ENCODE assay signal across 16 mouse cellular contexts in genomic region chr1:161983451-161983850, GRCm38 (mm10). TPM values are rescaled to one million over a fixed set of nuclear protein-coding genes. Genes with fewer than 3 reads are reported as not detected.
A peak's percentile ranks its signal among the peaks of the same experiment; 100 is the strongest.
DNase-seq lines count a peak whose midpoint lies in the region; ATAC-seq and TF ChIP-seq lines count a peak whose summit lies in the region.
"Had no signal": no experiment of that assay in that cellular context is flagged by ENCODE, and none has a peak within 500 bp of the region (broad histone marks: within the 10 kb centered on the region; RNA-seq: fewer than 3 reads in every experiment).

No protein-coding gene starts in this region.

- no peak overlapping the region for H3K4me3 ChIP-seq in hindbrain, embryonic 10.5 days
- H3K4me3 ChIP-seq in hindbrain, postnatal 0 days (ENCODE audit: low read length), result no peak overlapping the region
- H3K4me3 ChIP-seq in brown adipose tissue, adult 24 weeks (ENCODE audit: insufficient read depth, low read depth, low read length), result no peak overlapping the region
- H3K4me3 ChIP-seq in embryonic facial prominence, embryonic 14.5 days (ENCODE audit: low read depth, low read length), result no peak overlapping the region
- H3K4me3 ChIP-seq in limb, embryonic 10.5 days, result 0 out of 2 replicates have a peak overlapping the region, but pooled peaks have one; percentile 17
- H3K4me3 ChIP-seq in forebrain, embryonic 11.5 days (ENCODE audit: low read depth, low read length), result no peak overlapping the region
- H3K4me3 ChIP-seq: forebrain, embryonic 10.5 days had no signal

- no peak for DNase-seq in hindbrain, embryonic 10.5 days (ENCODE audit: low spot score)
- no peak for DNase-seq in hindbrain, postnatal 0 days (ENCODE audit: low spot score)
- no peak for DNase-seq in embryonic facial prominence, embryonic 14.5 days (ENCODE audit: low spot score)
- DNase-seq in limb, embryonic 10.5 days (ENCODE audit: low spot score), result peak; percentile 49
- no peak for DNase-seq in forebrain, embryonic 11.5 days (ENCODE audit: low spot score)
- DNase-seq in lung, postnatal 10 days, result no peak
- DNase-seq: adrenal gland, adult 8-10 months; kidney, adult 18-20 months; lung, embryonic 14.5 days had no signal

- 0 out of 2 replicates have a peak overlapping the region, but pooled peaks have one; percentile 46 for H3K27ac ChIP-seq in hindbrain, embryonic 10.5 days
- no peak overlapping the region for H3K27ac ChIP-seq in hindbrain, postnatal 0 days
- H3K27ac ChIP-seq in brown adipose tissue, adult 24 weeks (replicated peaks; ENCODE audit: low read depth, low read length), result peak overlapping the region; percentile 54; the same call in 1 of the 2 replicates
- peak overlapping the region; percentile 19 for H3K27ac ChIP-seq in embryonic facial prominence, embryonic 14.5 days (replicated peaks; ENCODE audit: low read depth, low read length)
- H3K27ac ChIP-seq in limb, embryonic 10.5 days, result peak overlapping the region; percentile 93
- no peak overlapping the region for H3K27ac ChIP-seq in forebrain, embryonic 11.5 days (ENCODE audit: low read depth, low read length)
- H3K27ac ChIP-seq: forebrain, embryonic 10.5 days had no signal

- H3K36me3 ChIP-seq in hindbrain, embryonic 10.5 days, result no peaks in the 10 kb centered on the region
- no peaks in the 10 kb centered on the region for H3K36me3 ChIP-seq in hindbrain, postnatal 0 days (ENCODE audit: insufficient read depth, low read length)
- H3K36me3 ChIP-seq in embryonic facial prominence, embryonic 14.5 days (ENCODE audit: control insufficient read depth, insufficient read depth, low read length), result no peaks in the 10 kb centered on the region
- H3K36me3 ChIP-seq in limb, embryonic 10.5 days, result no peaks in the 10 kb centered on the region
- H3K36me3 ChIP-seq in forebrain, embryonic 11.5 days (ENCODE audit: control insufficient read depth, insufficient read depth, low read length), result no peaks in the 10 kb centered on the region
- H3K36me3 ChIP-seq: forebrain, embryonic 10.5 days had no signal

- H3K4me1 ChIP-seq in hindbrain, embryonic 10.5 days (replicated peaks), result peaks cover 12% of the 10 kb centered on the region
- H3K4me1 ChIP-seq in hindbrain, postnatal 0 days (ENCODE audit: insufficient read depth, low read length), result no peaks in the 10 kb centered on the region
- no peaks in the 10 kb centered on the region for H3K4me1 ChIP-seq in brown adipose tissue, adult 24 weeks (ENCODE audit: control insufficient read depth, insufficient read depth, insufficient read length, low read length)
- H3K4me1 ChIP-seq in embryonic facial prominence, embryonic 14.5 days (ENCODE audit: control insufficient read depth, insufficient read depth, low read length), result peaks cover 32% of the 10 kb centered on the region
- peaks cover 57% of the 10 kb centered on the region for H3K4me1 ChIP-seq in limb, embryonic 10.5 days
- no peaks in the 10 kb centered on the region for H3K4me1 ChIP-seq in forebrain, embryonic 11.5 days (replicated peaks; ENCODE audit: control insufficient read depth, insufficient read depth, low read length)

- ATAC-seq in hindbrain, postnatal 0 days, result no peak
- no peak for ATAC-seq in embryonic facial prominence, embryonic 14.5 days (ENCODE audit: low read depth)
- no peak for ATAC-seq in forebrain, embryonic 11.5 days (replicated peaks; ENCODE audit: low FRiP score)
- ATAC-seq: Patski had no signal

- no peak overlapping the region for H3K4me2 ChIP-seq in hindbrain, postnatal 0 days (ENCODE audit: low read depth, low read length)
- no peak overlapping the region for H3K4me2 ChIP-seq in embryonic facial prominence, embryonic 14.5 days (ENCODE audit: low read depth, low read length)
- H3K4me2 ChIP-seq in forebrain, embryonic 11.5 days (ENCODE audit: low read depth, low read length, severe bottlenecking), result no peak overlapping the region
- H3K4me2 ChIP-seq: lung, embryonic 14.5 days had no signal

- no peak for TF ChIP-seq CTCF in hindbrain, postnatal 0 days (IDR thresholded peaks at IDR 0.05; ENCODE audit: low read depth)

- no peaks in the 10 kb centered on the region for H3K9me3 ChIP-seq in hindbrain, embryonic 10.5 days
- H3K9me3 ChIP-seq in hindbrain, postnatal 0 days (ENCODE audit: low read length), result no peaks in the 10 kb centered on the region
- H3K9me3 ChIP-seq in embryonic facial prominence, embryonic 14.5 days (ENCODE audit: control insufficient read depth, low read length), result no peaks in the 10 kb centered on the region
- H3K9me3 ChIP-seq in limb, embryonic 10.5 days (replicated peaks), result no peaks in the 10 kb centered on the region
- no peaks in the 10 kb centered on the region for H3K9me3 ChIP-seq in forebrain, embryonic 11.5 days (ENCODE audit: control insufficient read depth, low read length)
- H3K9me3 ChIP-seq: forebrain, embryonic 10.5 days had no signal

- H3K27me3 ChIP-seq in hindbrain, embryonic 10.5 days (ENCODE audit: insufficient read depth, poor library complexity, severe bottlenecking), result no peaks in the 10 kb centered on the region
- no peaks in the 10 kb centered on the region for H3K27me3 ChIP-seq in hindbrain, postnatal 0 days (ENCODE audit: insufficient read depth, low read length)
- H3K27me3 ChIP-seq in embryonic facial prominence, embryonic 14.5 days (replicated peaks; ENCODE audit: control insufficient read depth, insufficient read depth, low read length), result no peaks in the 10 kb centered on the region
- H3K27me3 ChIP-seq in limb, embryonic 10.5 days (ENCODE audit: low read depth, poor library complexity, severe bottlenecking), result no peaks in the 10 kb centered on the region
- no peaks in the 10 kb centered on the region for H3K27me3 ChIP-seq in forebrain, embryonic 11.5 days (ENCODE audit: control insufficient read depth, insufficient read depth, low read length)
- H3K27me3 ChIP-seq: CH12.LX, Patski had no signal

- H3K9ac ChIP-seq in hindbrain, postnatal 0 days (replicated peaks; ENCODE audit: low read length), result no peak overlapping the region
- no peak overlapping the region for H3K9ac ChIP-seq in embryonic facial prominence, embryonic 14.5 days (ENCODE audit: low read depth, low read length)
- H3K9ac ChIP-seq in forebrain, embryonic 11.5 days (ENCODE audit: low read length), result no peak overlapping the region
- H3K9ac ChIP-seq: lung, embryonic 14.5 days had no signal

- 60% methylated on average over 6 of the region's 6 CpGs for WGBS in hindbrain, embryonic 10.5 days
- 55% methylated on average over 6 of the region's 6 CpGs for WGBS in hindbrain, postnatal 0 days
- WGBS in embryonic facial prominence, embryonic 14.5 days, result 53% methylated on average over 6 of the region's 6 CpGs
- WGBS in limb, embryonic 10.5 days, result 41% methylated on average over 6 of the region's 6 CpGs
- 69% methylated on average over 6 of the region's 6 CpGs for whole genome bisulfite sequencing in forebrain, embryonic 11.5 days

RNA-seq across cellular contexts. Expression of gene 4930558K02Rik, which starts 4.0 kb away (rescaled TPM):
- not detected in 2 replicates for polyA plus RNA-seq in hindbrain, embryonic 10.5 days (2016; fragmentation: Nextera tagmentation; extraction: Ambion mirVana)
- total RNA-seq in hindbrain, postnatal 0 days (2014; rRNA removed), result not detected in 2 replicates
- 0.19 and 0.35 TPM in 2 replicates for polyA plus RNA-seq in hindbrain, postnatal 0 days (2015; fragmentation: Nextera tagmentation; extraction: Ambion mirVana)
- not detected in 2 replicates for polyA plus RNA-seq in brown adipose tissue, adult 24 weeks (2012; ENCODE audit: insufficient read depth, insufficient read length, missing spikeins)
- not detected in 2 replicates for polyA plus RNA-seq in embryonic facial prominence, embryonic 14.5 days (2014; fragmentation: Nextera tagmentation; extraction: Ambion mirVana)
- not detected in 2 replicates for polyA plus RNA-seq in limb, embryonic 10.5 days (2016; fragmentation: Nextera tagmentation; extraction: Ambion mirVana)
- polyA plus RNA-seq in forebrain, embryonic 11.5 days (2014; fragmentation: Nextera tagmentation; extraction: Ambion mirVana), result not detected in 2 replicates
- total RNA-seq: adrenal gland, adult 8-10 months; CH12.LX; layer of hippocampus, adult 8-10 months; left cerebral cortex, postnatal 36 days had no signal
- polyA plus RNA-seq: forebrain, embryonic 10.5 days; heart, postnatal 0 days; lung, embryonic 14.5 days; Patski had no signal

RNA-seq across cellular contexts. Expression of gene Pigc, which starts 14.5 kb away (rescaled TPM):
- polyA plus RNA-seq in hindbrain, embryonic 10.5 days (2016; fragmentation: Nextera tagmentation; extraction: Ambion mirVana), result 28.7 and 30.3 TPM in 2 replicates
- 8.4 and 12.6 TPM in 2 replicates for total RNA-seq in hindbrain, postnatal 0 days (2014; rRNA removed)
- polyA plus RNA-seq in hindbrain, postnatal 0 days (2015; fragmentation: Nextera tagmentation; extraction: Ambion mirVana), result 24.1 and 26.1 TPM in 2 replicates
- polyA plus RNA-seq in brown adipose tissue, adult 24 weeks (2012; ENCODE audit: insufficient read depth, insufficient read length, missing spikeins), result 7.6 and 11.4 TPM in 2 replicates
- 40.8 and 45.8 TPM in 2 replicates for polyA plus RNA-seq in embryonic facial prominence, embryonic 14.5 days (2014; fragmentation: Nextera tagmentation; extraction: Ambion mirVana)
- polyA plus RNA-seq in limb, embryonic 10.5 days (2016; fragmentation: Nextera tagmentation; extraction: Ambion mirVana), result 31.4 and 39.9 TPM in 2 replicates
- 30.1 and 30.6 TPM in 2 replicates for polyA plus RNA-seq in forebrain, embryonic 11.5 days (2014; fragmentation: Nextera tagmentation; extraction: Ambion mirVana)

Comparison
In these comparisons a context has a peak if more than half of its experiments do, and no peak if none do; other contexts are left out.
1. H3K27ac ChIP-seq: peak in hindbrain, embryonic 10.5 days (single experiment), brown adipose tissue, adult 24 weeks (single experiment), embryonic facial prominence, embryonic 14.5 days (single experiment) and limb, embryonic 10.5 days (single experiment); none in hindbrain, postnatal 0 days (single experiment) and forebrain, embryonic 11.5 days (single experiment).